Mouse (Mus musculus) intestine, postnatal 0 days (tissue): ENCODE results near the gene Mrps6. TPM values are rescaled to one million over a fixed set of nuclear protein-coding genes. Genes with fewer than 3 reads are reported as not detected.
A peak's percentile ranks its signal among the peaks of the same experiment; 100 is the strongest.
"Not testable (repeated sequence)": the region's sequence is repeated elsewhere in the genome, so short reads cannot be mapped to it uniquely, and the experiment has no call there.

Source experiments
- ATAC-seq: fragments of 200-750 bp; cut with Nextera tagmentation; 2 replicates; pipeline ENCODE4 v1.8.0; 2017; ENCODE audit warnings: mild to moderate bottlenecking, moderate TSS enrichment, moderate library complexity
- H3K27ac ChIP-seq: fragments of 300-500 bp; sonication (generic); 2 replicates; pipeline ENCODE4 v1.5.1; 2014; ENCODE audit warnings: mild to moderate bottlenecking, low read depth, low read length, moderate library complexity
- H3K27me3 ChIP-seq: fragments of 300-500 bp; sonication (generic); replicated peaks from 2 replicates; pipeline ENCODE4 v1.6.1; 2014; ENCODE audit warnings: low read length, mixed read lengths; ENCODE audit not compliant: control insufficient read depth, insufficient read depth
- H3K36me3 ChIP-seq: fragments of 300-500 bp; sonication (generic); 2 replicates; pipeline ENCODE4 v1.6.1; 2014; ENCODE audit warnings: mild to moderate bottlenecking, moderate library complexity; ENCODE audit not compliant: control insufficient read depth, insufficient read depth
- H3K4me1 ChIP-seq: fragments of 300-500 bp; sonication (generic); replicated peaks from 2 replicates; pipeline ENCODE4 v1.6.1; 2014; ENCODE audit warnings: antibody characterized with exemption, low read length, mixed read lengths; ENCODE audit not compliant: control insufficient read depth, insufficient read depth
- H3K4me2 ChIP-seq: fragments of 300-500 bp; sonication (generic); replicated peaks from 2 replicates; pipeline ENCODE4 v1.6.1; 2014; ENCODE audit warnings: low read depth, mild to moderate bottlenecking, moderate library complexity
- H3K4me3 ChIP-seq: fragments of 300-500 bp; sonication (generic); 2 replicates; pipeline ENCODE4 v1.5.1; 2014; ENCODE audit warnings: low read depth, low read length
- H3K9ac ChIP-seq: fragments of 300-500 bp; sonication (generic); 2 replicates; pipeline ENCODE4 v1.6.1; 2014; ENCODE audit warnings: mild to moderate bottlenecking, low read depth, low read length
- H3K9me3 ChIP-seq: fragments of 300-500 bp; sonication (generic); 2 replicates; pipeline ENCODE4 v1.6.1; 2016; ENCODE audit warnings: mixed run types; ENCODE audit not compliant: control insufficient read depth
- CTCF ChIP-seq: sonication (generic); IDR thresholded peaks from 2 replicates; pipeline ENCODE4 v1.5.1; 2016; ENCODE audit warnings: low read depth, mild to moderate bottlenecking, control low read depth, antibody characterized with exemption, moderate library complexity
- WGBS: fragments of 180-500 bp; shearing (Covaris S2); extraction: QIAGEN DNeasy Blood & Tissue Kit; methylation state at CpG from one replicate; pipeline ENCODE4 v1.1.7; 2014; 5-methylcytosine and 5-hydroxymethylcytosine counted together
- polyA plus RNA-seq: library from polyadenylated mRNA; unstranded; fragments of >200 nt; fragmentation: Nextera tagmentation; extraction: Ambion mirVana; gene quantifications from 2 replicates; pipeline ENCODE4 v1.2.1, GENCODE M21; 2015

Mrps6 gene
- polyA plus RNA-seq, 1 experiment from 2014 or later: 76.6 TPM

GRCm38 (mm10) chr16:92102115-92102514 is 44.0 kb downstream of the Mrps6 start:
- no peak overlapping the region for H3K9ac ChIP-seq
- ATAC-seq: no peak
- 84% methylated on average over 5 of the region's 5 CpGs for WGBS
- H3K4me3 ChIP-seq: no peak overlapping the region
- no peaks in the 10 kb centered on the region for H3K9me3 ChIP-seq
- H3K27me3 ChIP-seq: no peaks in the 10 kb centered on the region
- peaks cover 13% of the 10 kb centered on the region; the same call in 1 of the 2 replicates for H3K36me3 ChIP-seq
- H3K4me2 ChIP-seq: no peak overlapping the region
- TF ChIP-seq CTCF: no peak
- H3K27ac ChIP-seq: no peak overlapping the region
- H3K4me1 ChIP-seq: no peaks in the 10 kb centered on the region

- WGBS: 98% methylated on average over 6 of the region's 7 CpGs
- H3K4me3 ChIP-seq, ATAC-seq: not testable (repeated sequence)
Measured at GRCm38 (mm10) chr16:92102931-92103330, 44.9 kb downstream of the Mrps6 start.

GRCm38 (mm10) chr16:92103572-92104331 is 45.7 kb downstream of the Mrps6 start:
- no peak overlapping the region for H3K27ac ChIP-seq
- H3K27me3 ChIP-seq: no peaks in the 10 kb centered on the region
- WGBS: 53% methylated on average over 9 of the region's 9 CpGs
- H3K4me1 ChIP-seq: no peaks in the 10 kb centered on the region
- H3K4me2 ChIP-seq: no peak overlapping the region
- no peak overlapping the region for H3K9ac ChIP-seq
- H3K36me3 ChIP-seq: peaks cover 13% of the 10 kb centered on the region; the same call in 1 of the 2 replicates
- ATAC-seq: no peak
- H3K9me3 ChIP-seq: no peaks in the 10 kb centered on the region
- H3K4me3 ChIP-seq: no peak overlapping the region
- peak; percentile 43 for TF ChIP-seq CTCF

More at GRCm38 (mm10) chr16:92102931-92103330, 44.9 kb downstream of the Mrps6 start:
- H3K9me3 ChIP-seq, H3K9ac ChIP-seq, H3K27me3 ChIP-seq, H3K4me1 ChIP-seq, H3K27ac ChIP-seq, H3K4me2 ChIP-seq: not testable (repeated sequence)
- peaks cover 13% of the 10 kb centered on the region; the same call in 1 of the 2 replicates for H3K36me3 ChIP-seq

- H3K4me1 ChIP-seq: no peaks in the 10 kb centered on the region
- no peak overlapping the region for H3K27ac ChIP-seq
- H3K4me3 ChIP-seq: no peak overlapping the region
- 94% methylated on average over 2 of the region's 2 CpGs for WGBS
- H3K4me2 ChIP-seq: no peak overlapping the region
- no peak for ATAC-seq
- H3K36me3 ChIP-seq: peaks cover 10% of the 10 kb centered on the region; the same call in 1 of the 2 replicates
- no peak overlapping the region for H3K9ac ChIP-seq
- TF ChIP-seq CTCF: no peak
- H3K27me3 ChIP-seq: no peaks in the 10 kb centered on the region
- H3K9me3 ChIP-seq: no peaks in the 10 kb centered on the region
Measured at GRCm38 (mm10) chr16:92104332-92104590, 46.2 kb downstream of the Mrps6 start.

GRCm38 (mm10) chr16:92104951-92105350 is 46.9 kb downstream of the Mrps6 start:
- Histone ChIP-seq H3K9ac (no peak overlapping the region), H3K27ac (no peak overlapping the region), H3K27me3 (no peaks in the 10 kb centered on the region), H3K36me3 (peaks cover 7% of the 10 kb centered on the region; the same call in 1 of the 2 replicates), H3K9me3 (no peaks in the 10 kb centered on the region), H3K4me2 (no peak overlapping the region), H3K4me3 (no peak overlapping the region), H3K4me1 (no peaks in the 10 kb centered on the region)
- WGBS: 90% methylated on average over 2 of the region's 2 CpGs
- no peak for TF ChIP-seq CTCF
- no peak for ATAC-seq

- Histone ChIP-seq H3K4me2 (no peak overlapping the region), H3K9me3 (no peaks in the 10 kb centered on the region), H3K9ac (no peak overlapping the region), H3K36me3 (peaks cover 7% of the 10 kb centered on the region; the same call in 1 of the 2 replicates), H3K27ac (no peak overlapping the region), H3K27me3 (no peaks in the 10 kb centered on the region), H3K4me1 (no peaks in the 10 kb centered on the region), H3K4me3 (no peak overlapping the region)
- WGBS: 56% methylated on average over 3 of the region's 3 CpGs
- ATAC-seq: no peak
- TF ChIP-seq CTCF: peak; percentile 29; the same call in 1 of the 2 replicates
Measured at GRCm38 (mm10) chr16:92105631-92106030, 47.6 kb downstream of the Mrps6 start.
